Comparison of ENCODE assay signal across 8 mouse cellular contexts in genomic region chr2:153160844-153161683, GRCm38 (mm10). TPM values are rescaled to one million over a fixed set of nuclear protein-coding genes. Genes with fewer than 3 reads are reported as not detected.
A peak's percentile ranks its signal among the peaks of the same experiment; 100 is the strongest.
DNase-seq lines count a peak whose midpoint lies in the region; ATAC-seq lines count a peak whose summit lies in the region.

Gene Tm9sf4 (plus strand): TSS chr2:153161303.

- H3K79me2 ChIP-seq in macrophage (ENCODE audit: inconsistent target): peaks cover 47% of the 10 kb centered on the region

- peak within 1 kb of the TSS; percentile 88 for H3K9ac ChIP-seq in hindbrain, embryonic 16.5 days (ENCODE audit: low read depth, low read length)

- H3K27ac ChIP-seq in hindbrain, embryonic 16.5 days (ENCODE audit: low read depth, low read length): peak within 1 kb of the TSS; percentile 97
- H3K27ac ChIP-seq in macrophage: peak within 1 kb of the TSS; percentile 98

- peak; percentile 62 for DNase-seq in WW6 (ENCODE audit: low read depth, low spot score)
- DNase-seq in cerebellum, postnatal 4 days (ENCODE audit: low spot score in 2 of 2): peak; percentile 70 to 88
- DNase-seq in gastrocnemius, adult 18-20 months (ENCODE audit: low spot score): peak; percentile 90
- peak; percentile 95 for DNase-seq in left cerebral cortex, adult 18-20 months (ENCODE audit: low spot score in 2 of 2)
- peak; percentile 94 for DNase-seq in right cerebral cortex, adult 18-20 months
- peak; percentile 61 for DNase-seq in urinary bladder, postnatal 10 days (ENCODE audit: low spot score)

- WGBS in hindbrain, embryonic 16.5 days: 9% methylated on average over 34 of the region's 34 CpGs
- 12% methylated on average over 34 of the region's 34 CpGs for WGBS in macrophage (ENCODE audit: missing documents)

- no peaks in the 10 kb centered on the region for H3K9me3 ChIP-seq in hindbrain, embryonic 16.5 days (ENCODE audit: control insufficient read depth, low read length)

- H3K4me3 ChIP-seq in hindbrain, embryonic 16.5 days (ENCODE audit: low read length): peak within 1 kb of the TSS; percentile 89
- H3K4me3 ChIP-seq in macrophage (ENCODE audit: inconsistent target): peak within 1 kb of the TSS; percentile 92

- no peaks in the 10 kb centered on the region for H3K27me3 ChIP-seq in hindbrain, embryonic 16.5 days (replicated peaks; ENCODE audit: control insufficient read depth, insufficient read depth, low read length)

- peak within 1 kb of the TSS; percentile 97 for H3K4me2 ChIP-seq in hindbrain, embryonic 16.5 days (ENCODE audit: low read length)

- no peaks in the 10 kb centered on the region for H3K36me3 ChIP-seq in hindbrain, embryonic 16.5 days (ENCODE audit: control insufficient read depth, insufficient read depth, low read length)
- H3K36me3 ChIP-seq in macrophage (ENCODE audit: inconsistent target): no peaks in the 10 kb centered on the region

- ATAC-seq in hindbrain, embryonic 16.5 days: peak; percentile 95

- peaks cover 11% of the 10 kb centered on the region for H3K4me1 ChIP-seq in hindbrain, embryonic 16.5 days (ENCODE audit: control insufficient read depth, insufficient read depth, low read depth, low read length)

RNA-seq across cellular contexts. Expression of gene Tm9sf4, which starts in this region (rescaled TPM):
- 10 to 100 TPM; 27.0 to 30.3 TPM for total RNA-seq in gastrocnemius, adult 18-20 months (2021)
- 79.8 and 86.7 TPM in 2 replicates for polyA plus RNA-seq in hindbrain, embryonic 16.5 days (2015; fragmentation: Nextera tagmentation; extraction: Ambion mirVana)
- total RNA-seq in left cerebral cortex, adult 18-20 months (2021): 100 to 1,000 TPM; 101 to 106 TPM
- 100 to 1,000 TPM; 206 to 532 (median 312) TPM for total RNA-seq in macrophage (2018; cell fraction: chromatin; rRNA removed)
- total RNA-seq in macrophage (2018; cell fraction: cytosol; rRNA removed): 100 to 1,000 TPM; 104 to 167 (median 140) TPM
- 100 to 1,000 TPM; 197 to 420 (median 240) TPM for total RNA-seq in macrophage (2018; cell fraction: nucleus; rRNA removed)
- 93.5 to 244 TPM (median 125 TPM) in 3 replicates for polyA plus RNA-seq in macrophage (2018)

Comparison
In these comparisons a context has a peak if more than half of its experiments do, and no peak if none do; other contexts are left out.
1. Peak in every context shown above with its lines: DNase-seq, ATAC-seq, H3K4me3 ChIP-seq and H3K27ac ChIP-seq.